Mouse (Mus musculus): ENCODE measurements around the gene Setd4.

The Setd4 gene

GRCm38 (mm10) chr16:93592711-93593110, 11.2 kb downstream of the Setd4 start:
- no peak for DNase-seq (ENCODE audit: low spot score in 2 of 2)

GRCm38 (mm10) chr16:93591450-93592430, 12.1 kb downstream of the Setd4 start:
- DNase-seq (ENCODE audit: low spot score in 2 of 2) = no peak

- no peak for DNase-seq (ENCODE audit: low spot score in 2 of 2)
Observed at GRCm38 (mm10) chr16:93590915-93591314, 12.9 kb downstream of the Setd4 start.

- DNase-seq (ENCODE audit: low spot score in 2 of 2) = no peak
Observed at GRCm38 (mm10) chr16:93588281-93588680, 15.6 kb downstream of the Setd4 start.

GRCm38 (mm10) chr16:93586382-93586781, 17.5 kb downstream of the Setd4 start:
- DNase-seq (ENCODE audit: low spot score in 2 of 2) = peak in 1 of 2 experiments; percentile 19

DNA sequence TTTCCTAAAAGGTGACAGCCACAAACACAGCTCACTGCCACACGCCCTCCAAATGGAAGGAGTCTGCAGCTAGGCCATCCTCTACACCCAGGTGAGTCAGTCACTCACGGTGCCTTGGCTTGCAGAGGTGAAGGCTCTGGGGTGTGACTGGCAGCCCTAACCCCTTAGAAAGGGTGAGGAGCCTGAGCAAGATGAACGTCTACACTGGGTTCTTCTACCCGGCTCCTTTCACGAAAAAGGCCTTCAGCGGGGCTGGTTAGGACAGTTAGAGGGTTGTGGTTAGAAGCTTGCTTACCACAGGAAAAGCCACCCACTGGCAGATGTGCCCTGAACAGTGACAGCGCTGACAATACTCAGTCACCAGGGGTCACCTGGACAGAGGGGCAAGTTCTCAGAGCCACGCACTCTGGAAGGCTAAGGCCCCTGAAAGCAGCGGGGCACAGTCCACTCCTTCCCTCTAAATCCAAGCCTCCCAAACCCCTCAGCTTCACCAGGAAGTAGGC, 18.1 kb downstream of the Setd4 start:
- peak in 1 of 2 experiments; percentile 17 for DNase-seq (ENCODE audit: low spot score in 2 of 2)

- no peak for DNase-seq (ENCODE audit: low spot score in 2 of 2)
Observed at GRCm38 (mm10) chr16:93584976-93585702, 18.7 kb downstream of the Setd4 start.

- DNase-seq (ENCODE audit: low spot score in 2 of 2) = no peak
Observed at GRCm38 (mm10) chr16:93581125-93581524, 22.7 kb downstream of the Setd4 start.

GRCm38 (mm10) chr16:93578346-93579005, 25.4 kb downstream of the Setd4 start:
- DNase-seq (ENCODE audit: low spot score in 2 of 2) = no peak

GRCm38 (mm10) chr16:93576412-93577082, 27.3 kb downstream of the Setd4 start:
- peak; percentile 47 to 57 for DNase-seq (ENCODE audit: low spot score in 2 of 2)

DNA sequence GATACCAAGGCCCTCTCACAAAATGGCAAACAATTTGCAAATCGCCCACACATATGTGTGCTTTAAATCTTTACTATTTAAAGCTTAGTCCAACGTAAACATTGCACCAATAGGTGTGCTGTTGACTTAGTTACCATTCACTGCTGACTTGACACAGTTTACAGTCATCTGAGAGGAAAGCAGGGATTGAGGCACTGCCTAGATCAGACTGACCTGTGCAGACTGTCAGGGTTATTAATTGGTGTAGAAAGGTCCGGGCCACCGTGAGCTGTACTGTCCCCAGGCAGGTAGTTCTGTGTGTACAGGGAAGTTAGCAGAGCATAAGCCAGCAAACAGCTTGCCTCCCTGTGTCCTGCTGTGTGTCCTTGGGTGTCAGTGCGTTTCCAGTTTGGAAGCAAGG, 28.3 kb downstream of the Setd4 start:
- DNase-seq (ENCODE audit: low spot score in 2 of 2) = no peak

GRCm38 (mm10) chr16:93574521-93575191, 29.2 kb downstream of the Setd4 start:
- peak; percentile 17 to 24 for DNase-seq (ENCODE audit: low spot score in 2 of 2)

DNA sequence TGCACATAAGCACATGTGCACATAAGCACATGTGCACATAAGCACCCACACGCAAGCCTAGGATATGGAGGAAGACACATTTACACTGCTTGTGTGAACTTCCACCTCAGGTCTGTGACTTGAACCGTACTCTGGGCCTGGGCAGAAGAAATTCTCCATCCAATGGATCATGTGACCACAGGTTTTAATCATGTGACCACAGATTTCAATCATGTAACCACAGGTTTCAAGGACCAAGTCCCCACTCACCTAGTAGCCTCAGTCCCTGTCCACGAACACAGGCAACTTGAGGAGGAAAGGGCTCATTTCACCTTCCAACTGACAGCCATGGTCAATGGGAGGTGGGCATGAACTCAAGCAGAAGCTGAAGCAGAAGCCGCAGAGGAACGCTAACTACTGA, 30.4 kb downstream of the Setd4 start:
- no peak for DNase-seq (ENCODE audit: low spot score in 2 of 2)

- peak; percentile 19 to 26 for DNase-seq (ENCODE audit: low spot score in 2 of 2)
Observed at GRCm38 (mm10) chr16:93572383-93572782, 31.5 kb downstream of the Setd4 start.

GRCm38 (mm10) chr16:93558499-93558898, 45.4 kb downstream of the Setd4 start:
- DNase-seq (ENCODE audit: low spot score in 2 of 2) = no peak

DNA sequence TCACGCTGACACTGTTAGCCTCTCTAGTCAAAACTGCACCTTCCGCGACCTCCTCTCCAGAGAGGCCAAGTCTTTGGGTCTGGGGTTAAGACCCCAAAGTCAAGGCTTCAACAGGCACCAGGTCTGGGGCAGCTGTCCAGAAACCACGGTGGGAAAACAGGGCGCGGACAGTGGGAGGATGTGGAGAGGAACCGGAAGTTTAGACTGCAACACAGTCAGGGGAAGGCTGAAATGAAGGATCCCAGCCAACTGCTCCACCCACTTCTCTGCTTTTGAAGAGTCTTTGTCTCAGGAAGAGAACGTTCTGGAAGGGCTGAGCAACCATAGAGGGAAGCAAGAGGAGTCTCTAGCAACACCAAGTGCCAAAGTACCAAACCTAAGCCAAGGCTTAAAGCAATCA, 46.2 kb downstream of the Setd4 start:
- DNase-seq (ENCODE audit: low spot score in 2 of 2) = no peak

DNA sequence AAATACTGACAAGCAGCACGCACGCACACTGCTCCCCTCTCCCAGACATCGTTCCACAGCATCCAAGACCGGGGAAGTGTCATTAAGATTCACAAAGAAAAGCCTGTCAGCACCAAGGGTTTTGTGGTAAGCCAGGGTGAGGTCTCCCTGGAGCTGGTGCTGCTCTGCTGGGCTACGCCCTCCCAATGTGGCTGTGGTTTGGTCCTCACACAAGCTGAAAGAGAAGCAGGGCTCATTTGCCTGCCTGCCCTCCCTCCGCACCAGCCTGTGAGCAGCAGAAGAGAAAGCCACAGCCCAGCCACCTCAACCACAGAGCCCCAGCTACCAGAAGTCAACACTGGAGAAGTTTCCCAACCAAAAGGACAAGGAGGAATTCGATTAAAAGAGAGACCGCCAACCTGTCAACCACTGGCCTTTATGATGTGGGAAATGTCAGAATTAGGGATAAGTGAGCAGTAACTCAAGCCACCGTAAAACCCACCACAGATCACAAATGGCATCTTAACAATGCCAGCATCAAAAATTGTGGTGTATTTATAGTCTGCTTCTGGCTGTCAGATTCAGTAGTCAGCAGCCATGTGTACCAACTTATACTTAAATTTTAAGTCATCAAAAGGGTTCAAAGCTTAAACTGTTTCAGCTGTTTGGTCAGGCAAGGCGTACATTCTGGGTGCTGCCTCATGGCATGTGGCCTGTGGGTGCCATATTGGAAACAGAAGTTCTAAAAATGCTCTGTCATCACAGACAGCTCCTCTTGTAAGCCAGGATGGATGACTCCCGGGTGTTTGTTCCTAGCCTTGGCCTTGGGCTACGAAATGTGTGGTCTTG, 51.0 kb downstream of the Setd4 start:
- peak; percentile 47 to 58 for DNase-seq (ENCODE audit: low spot score in 2 of 2)

- DNase-seq (ENCODE audit: low spot score in 2 of 2) = no peak
Observed at GRCm38 (mm10) chr16:93549287-93549686, 54.6 kb downstream of the Setd4 start.

- no peak for DNase-seq (ENCODE audit: low spot score in 2 of 2)
Observed at GRCm38 (mm10) chr16:93548045-93548444, 55.8 kb downstream of the Setd4 start.

- DNase-seq (ENCODE audit: low spot score in 2 of 2) = no peak
Observed at GRCm38 (mm10) chr16:93547122-93547521, 56.7 kb downstream of the Setd4 start.
